8 mouse cellular contexts compared by ENCODE assay signal in genomic region chr5:115011217-115011518, GRCm38 (mm10). TPM values are rescaled to one million over a fixed set of nuclear protein-coding genes. Genes with fewer than 3 reads are reported as not detected.
A peak's percentile ranks its signal among the peaks of the same experiment; 100 is the strongest.
DNase-seq lines count a peak whose midpoint lies in the region; ATAC-seq and TF ChIP-seq lines count a peak whose summit lies in the region.

No protein-coding gene starts in this region.

- H3K9me3 ChIP-seq in heart, embryonic 12.5 days (replicated peaks), result no peaks in the 10 kb centered on the region
- H3K9me3 ChIP-seq in E14TG2a.4 (ENCODE audit: low read length), result no peaks in the 10 kb centered on the region
- no peaks in the 10 kb centered on the region for H3K9me3 ChIP-seq in forebrain, embryonic 14.5 days (replicated peaks; ENCODE audit: control insufficient read depth, low read length)
- no peaks in the 10 kb centered on the region for H3K9me3 ChIP-seq in liver, embryonic 16.5 days (replicated peaks; ENCODE audit: control insufficient read depth, low read length)

- H3K4me3 ChIP-seq in heart, embryonic 12.5 days, result peak overlapping the region; percentile 98
- H3K4me3 ChIP-seq in E14TG2a.4 (replicated peaks; ENCODE audit: low read length), result peak overlapping the region; percentile 97
- peak overlapping the region; percentile 100 for H3K4me3 ChIP-seq in forebrain, embryonic 14.5 days (ENCODE audit: low read depth, low read length)
- H3K4me3 ChIP-seq in liver, embryonic 16.5 days (ENCODE audit: low read depth, low read length), result peak overlapping the region; percentile 94

- no peak for TF ChIP-seq CTCF in E14TG2a.4 (conservative IDR thresholded peaks at IDR 0.05; ENCODE audit: low read length)

- WGBS in heart, embryonic 12.5 days, result 6% methylated on average over 42 of the region's 57 CpGs
- WGBS in forebrain, embryonic 14.5 days, result 1% methylated on average over 55 of the region's 57 CpGs
- under 1% methylated on average over 35 of the region's 57 CpGs for WGBS in liver, embryonic 16.5 days (ENCODE audit: insufficient replicate concordance)

- peak overlapping the region; percentile 100 for H3K9ac ChIP-seq in heart, embryonic 12.5 days
- H3K9ac ChIP-seq in forebrain, embryonic 14.5 days (ENCODE audit: low read length), result peak overlapping the region; percentile 99
- H3K9ac ChIP-seq in liver, embryonic 16.5 days (ENCODE audit: low read depth, low read length), result peak overlapping the region; percentile 99

- H3K27ac ChIP-seq in heart, embryonic 12.5 days (ENCODE audit: poor library complexity, severe bottlenecking), result peak overlapping the region; percentile 90
- H3K27ac ChIP-seq in forebrain, embryonic 14.5 days (ENCODE audit: low read depth, low read length), result peak overlapping the region; percentile 93
- peak overlapping the region; percentile 92 for H3K27ac ChIP-seq in liver, embryonic 16.5 days (ENCODE audit: low read length)

- peak; percentile 30; the same call in 1 of the 2 replicates for ATAC-seq in heart, embryonic 12.5 days (ENCODE audit: insufficient number of reproducible peaks, low FRiP score)
- ATAC-seq in forebrain, embryonic 14.5 days, result peak; percentile 62
- ATAC-seq in liver, embryonic 16.5 days (ENCODE audit: low read depth), result no peak
- ATAC-seq in granulocyte monocyte progenitor cell, adult 5-6 weeks (replicated peaks; ENCODE audit: poor library complexity, severe bottlenecking), result no peak

- H3K4me2 ChIP-seq in heart, embryonic 12.5 days, result peak overlapping the region; percentile 94
- peak overlapping the region; percentile 74 for H3K4me2 ChIP-seq in forebrain, embryonic 14.5 days (ENCODE audit: low read length)
- H3K4me2 ChIP-seq in liver, embryonic 16.5 days (ENCODE audit: low read depth, low read length), result peak overlapping the region; percentile 79

- no peak for DNase-seq in heart, adult 11 months
- DNase-seq in forebrain, embryonic 14.5 days (ENCODE audit: low spot score), result no peak
- no peak for DNase-seq in left cerebral cortex, postnatal 10 days (ENCODE audit: extremely low spot score in 1 of 2, low spot score in 2 of 2)
- no peak for DNase-seq in cerebellum, postnatal 36 days

- peaks cover 43% of the 10 kb centered on the region for H3K4me1 ChIP-seq in heart, embryonic 12.5 days (replicated peaks)
- peaks cover 69% of the 10 kb centered on the region for H3K4me1 ChIP-seq in E14TG2a.4 (replicated peaks; ENCODE audit: low read depth, low read length)
- H3K4me1 ChIP-seq in forebrain, embryonic 14.5 days (ENCODE audit: control insufficient read depth, insufficient read depth, low read length), result peaks cover 18% of the 10 kb centered on the region
- H3K4me1 ChIP-seq in liver, embryonic 16.5 days (ENCODE audit: control insufficient read depth, low read depth, low read length), result peaks cover 52% of the 10 kb centered on the region

- H3K27me3 ChIP-seq in heart, embryonic 12.5 days (replicated peaks), result no peaks in the 10 kb centered on the region
- peaks cover 7% of the 10 kb centered on the region; the same call in 1 of the 2 replicates for H3K27me3 ChIP-seq in E14TG2a.4 (ENCODE audit: insufficient read depth, low read length)
- H3K27me3 ChIP-seq in forebrain, embryonic 14.5 days (replicated peaks; ENCODE audit: control insufficient read depth, insufficient read depth, low read length), result no peaks in the 10 kb centered on the region
- H3K27me3 ChIP-seq in liver, embryonic 16.5 days (ENCODE audit: control insufficient read depth, insufficient read depth, low read depth, low read length), result no peaks in the 10 kb centered on the region

- intact Hi-C loops in left cerebral cortex, postnatal 10 days (cut with DNase I), result loop anchor here (5.0 kb wide), 1 partner anchor 56 kb away; no protein-coding TSS in a partner anchor

- H3K36me3 ChIP-seq in heart, embryonic 12.5 days, result no peaks in the 10 kb centered on the region
- H3K36me3 ChIP-seq in E14TG2a.4 (ENCODE audit: insufficient read depth, low read length), result peaks cover 14% of the 10 kb centered on the region
- H3K36me3 ChIP-seq in forebrain, embryonic 14.5 days (ENCODE audit: control insufficient read depth, insufficient read depth, low read length), result no peaks in the 10 kb centered on the region
- H3K36me3 ChIP-seq in liver, embryonic 16.5 days (ENCODE audit: control insufficient read depth, insufficient read depth), result no peaks in the 10 kb centered on the region

RNA-seq across cellular contexts. Expression of gene Sppl3, which starts 0.2 kb away (rescaled TPM):
- 18.2 and 18.9 TPM in 2 replicates for polyA plus RNA-seq in heart, embryonic 12.5 days (2016; fragmentation: Nextera tagmentation; extraction: Ambion mirVana)
- 20.3 and 24.0 TPM in 2 replicates for polyA plus RNA-seq in forebrain, embryonic 14.5 days (2014; fragmentation: Nextera tagmentation; extraction: Ambion mirVana)
- 3.2 and 3.3 TPM in 2 replicates for polyA plus RNA-seq in liver, embryonic 16.5 days (2015; fragmentation: Nextera tagmentation; extraction: Ambion mirVana)
- total RNA-seq in left cerebral cortex, postnatal 10 days (2021), result 100 to 1,000 TPM; 112 to 115 TPM
- 42.8 and 43.9 TPM in 2 replicates for total RNA-seq in granulocyte monocyte progenitor cell, adult 5-6 weeks (2014; fragmentation: Nextera tagmentation)
- total RNA-seq in granulocyte monocyte progenitor cell, adult 5-6 weeks (2017), result 21.7 and 26.5 TPM in 2 replicates

RNA-seq across cellular contexts. Expression of gene Hnf1a, which starts 40.3 kb away (rescaled TPM):
- polyA plus RNA-seq in heart, embryonic 12.5 days (2016; fragmentation: Nextera tagmentation; extraction: Ambion mirVana), result 0.05 and 0.19 TPM in 2 replicates
- not detected in 2 replicates for polyA plus RNA-seq in forebrain, embryonic 14.5 days (2014; fragmentation: Nextera tagmentation; extraction: Ambion mirVana)
- polyA plus RNA-seq in liver, embryonic 16.5 days (2015; fragmentation: Nextera tagmentation; extraction: Ambion mirVana), result 4.1 and 4.7 TPM in 2 replicates
- total RNA-seq in left cerebral cortex, postnatal 10 days (2021), result not detected
- total RNA-seq in granulocyte monocyte progenitor cell, adult 5-6 weeks (2014; fragmentation: Nextera tagmentation), result not detected in 2 replicates
- total RNA-seq in granulocyte monocyte progenitor cell, adult 5-6 weeks (2017), result not detected in 2 replicates

Comparison
In these comparisons a context has a peak if more than half of its experiments do, and no peak if none do; other contexts are left out.
1. ATAC-seq: peak in heart, embryonic 12.5 days (single experiment) and forebrain, embryonic 14.5 days (single experiment); none in liver, embryonic 16.5 days (single experiment) and granulocyte monocyte progenitor cell, adult 5-6 weeks (single experiment).
2. Peak in every context shown above with its lines, with median percentiles within 50 percentile points of each other: H3K27ac ChIP-seq, H3K4me2 ChIP-seq, H3K4me3 ChIP-seq and H3K9ac ChIP-seq.